Mouse (Mus musculus) kidney, adult 2 months (tissue): ENCODE results near the gene Hand2.

Source experiments
- CTCF ChIP-seq: fragments of 200-500 bp; conservative IDR thresholded peaks from 2 replicates; pipeline ENCODE4 v1.5.1; 2011; ENCODE audit warnings: low read depth, mild to moderate bottlenecking, control low read depth, low read length, moderate library complexity, mixed read lengths; ENCODE audit not compliant: insufficient read depth, insufficient read length
- POLR2A ChIP-seq: fragments of 200-500 bp; IDR thresholded peaks from one replicate; pipeline ENCODE4 v1.6.1; 2011; ENCODE audit warnings: low read depth, low read length, control low read depth

- no peak for TF ChIP-seq POLR2A
- no peak for TF ChIP-seq CTCF
These were observed 35.9 kb downstream of the Hand2 start for GRCm38 (mm10) chr8:57356529-57357325.
